Mouse (Mus musculus) liver, embryonic 11.5 days (tissue): ENCODE data around the gene Paqr9. TPM values are rescaled to one million over a fixed set of nuclear protein-coding genes. Genes with fewer than 3 reads are reported as not detected.

Source experiments
- ATAC-seq: fragments of 200-750 bp; cut with Nextera tagmentation; replicated peaks from 2 replicates; pipeline ENCODE4 v1.8.0; 2017; ENCODE audit warnings: moderate number of reproducible peaks, mild to moderate bottlenecking, moderate TSS enrichment, moderate library complexity; ENCODE audit not compliant: low FRiP score
- DNase-seq: peaks from one replicate; pipeline ENCODE4 v3.0.0-alpha.2; 2017; ENCODE audit warnings: low spot score
- H3K27ac ChIP-seq: fragments of 300-500 bp; sonication (generic); 2 replicates; pipeline ENCODE4 v1.5.1; 2014; ENCODE audit warnings: mild to moderate bottlenecking, low read depth, low read length, control low read depth
- H3K27me3 ChIP-seq: fragments of 300-500 bp; sonication (generic); replicated peaks from 2 replicates; pipeline ENCODE4 v1.6.1; 2014; ENCODE audit warnings: low read length, mixed read lengths; ENCODE audit not compliant: control insufficient read depth, insufficient read depth
- H3K36me3 ChIP-seq: fragments of 300-500 bp; sonication (generic); 2 replicates; pipeline ENCODE4 v1.6.1; 2014; ENCODE audit warnings: mild to moderate bottlenecking, low read length, moderate library complexity, mixed read lengths; ENCODE audit not compliant: control insufficient read depth, insufficient read depth
- H3K4me1 ChIP-seq: fragments of 300-500 bp; sonication (generic); replicated peaks from 2 replicates; pipeline ENCODE4 v1.6.1; 2014; ENCODE audit warnings: low read length, mixed read lengths; ENCODE audit not compliant: control insufficient read depth, insufficient read depth
- H3K4me2 ChIP-seq: fragments of 300-500 bp; sonication (generic); 2 replicates; pipeline ENCODE4 v1.6.1; 2014; ENCODE audit warnings: mild to moderate bottlenecking, control low read depth, moderate library complexity
- H3K4me3 ChIP-seq: fragments of 300-500 bp; sonication (generic); 2 replicates; pipeline ENCODE4 v1.5.1; 2014; ENCODE audit warnings: low read depth, low read length, control low read depth
- H3K9ac ChIP-seq: fragments of 300-500 bp; sonication (generic); 2 replicates; pipeline ENCODE4 v1.6.1; 2014; ENCODE audit warnings: low read depth, low read length, control low read depth
- H3K9me3 ChIP-seq: fragments of 300-500 bp; sonication (generic); 2 replicates; pipeline ENCODE4 v1.6.1; 2016; ENCODE audit warnings: low read length, inconsistent platforms, mixed read lengths; ENCODE audit not compliant: control insufficient read depth
- WGBS: fragments of 180-500 bp; shearing (Covaris S2); extraction: QIAGEN DNeasy Blood & Tissue Kit; methylation state at CpG from one replicate; pipeline ENCODE4 v1.1.7; 2014; 5-methylcytosine and 5-hydroxymethylcytosine counted together
- polyA plus RNA-seq: library from polyadenylated mRNA; unstranded; fragments of >200 nt; fragmentation: Nextera tagmentation; extraction: Ambion mirVana; gene quantifications from 2 replicates; pipeline ENCODE4 v1.2.1, GENCODE M21; 2014

Paqr9 gene
- polyA plus RNA-seq, 1 experiment from 2014 or later: 13.8 TPM

DNA sequence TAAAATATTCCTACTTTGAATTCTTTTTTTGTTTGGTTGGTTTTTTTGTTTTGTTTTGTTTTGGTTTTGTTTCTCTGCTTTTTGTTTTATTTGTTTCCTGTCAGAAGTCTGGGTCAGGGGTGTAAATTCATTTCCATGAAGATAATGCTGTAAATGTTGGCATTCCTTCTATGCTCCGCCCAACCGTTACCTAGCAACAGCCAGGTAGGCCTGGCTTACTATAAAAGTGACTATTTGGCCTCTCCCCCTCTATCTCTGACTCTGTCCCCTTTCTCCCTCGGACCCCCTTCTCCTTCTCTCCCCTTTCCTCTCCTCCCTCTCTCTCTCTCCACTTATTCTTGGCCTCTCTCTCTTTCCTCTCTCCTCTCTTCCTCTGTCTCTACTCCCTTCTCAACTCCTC lies 56.5 kb downstream of the Paqr9 start:
- ATAC-seq (no peak), DNase-seq (no peak)
- H3K27ac ChIP-seq: no peak overlapping the region
- H3K4me1 ChIP-seq: no peaks in the 10 kb centered on the region
- H3K9ac ChIP-seq: no peak overlapping the region
- H3K36me3 ChIP-seq: no peaks in the 10 kb centered on the region
- H3K4me2 ChIP-seq: no peak overlapping the region
- WGBS: 74% methylated on average over 3 of the region's 3 CpGs
- no peak overlapping the region for H3K4me3 ChIP-seq
- no peaks in the 10 kb centered on the region for H3K9me3 ChIP-seq
- H3K27me3 ChIP-seq: no peaks in the 10 kb centered on the region

Other genes starting within 250 kb of the Paqr9 start
- 1.3 and 1.6 TPM in 2 replicates for gene Chst2, start 152.9 kb upstream of the Paqr9 start, polyA plus RNA-seq
- gene U2surp, start 47.7 kb upstream of the Paqr9 start, polyA plus RNA-seq: 124 and 131 TPM in 2 replicates
- 14.0 and 15.1 TPM in 2 replicates for gene Pcolce2, start 77.9 kb downstream of the Paqr9 start, polyA plus RNA-seq
- gene Trpc1, start 190.7 kb downstream of the Paqr9 start, polyA plus RNA-seq: 1.0 and 1.3 TPM in 2 replicates